Mouse (Mus musculus): ENCODE results near the gene Col27a1. TPM values are rescaled to one million over a fixed set of nuclear protein-coding genes. Genes with fewer than 3 reads are reported as not detected.

Col27a1 gene
- total and polyA plus RNA-seq, 3 experiments = not detected

- Histone ChIP-seq H3K4me3 (ENCODE audit: control insufficient read depth in 1 of 2, insufficient read depth in 1 of 2, low read depth in 2 of 2, low read length in 2 of 2) (no peak overlapping the region), H3K27ac (ENCODE audit: control insufficient read depth, low read depth, low read length) (no peak overlapping the region), H3K4me1 (ENCODE audit: control insufficient read depth in 1 of 2, insufficient read depth in 2 of 2, low read length in 2 of 2) (no peaks in the 10 kb centered on the region), H3K36me3 (ENCODE audit: control insufficient read depth in 1 of 2, insufficient read depth in 2 of 2, low read length in 2 of 2) (no peaks in the 10 kb centered on the region), H3K79me2 (ENCODE audit: control insufficient read depth, insufficient read depth, low read length, poor library complexity) (no peaks in the 10 kb centered on the region), H3K9me3 (replicated peaks; ENCODE audit: insufficient read depth, low read length) (no peaks in the 10 kb centered on the region), H3K27me3 (ENCODE audit: control insufficient read depth in 1 of 2, insufficient read depth in 2 of 2, low read length in 2 of 2) (no peaks in the 10 kb centered on the region), H3K9ac (ENCODE audit: control insufficient read depth, low read depth, low read length, poor library complexity, severe bottlenecking) (no peak overlapping the region)
- TF ChIP-seq MAFK (IDR thresholded peaks at IDR 0.05; ENCODE audit: borderline replicate concordance, low read depth, low read length) = no peak
- no peak for TF ChIP-seq E2F4 (IDR thresholded peaks at IDR 0.05; ENCODE audit: borderline replicate concordance, low read depth, low read length)
- TF ChIP-seq RCOR1 (IDR thresholded peaks at IDR 0.05; ENCODE audit: low read depth, low read length) = no peak
- DNase-seq (ENCODE audit: low read depth, low spot score) = no peak
Measured at GRCm38 (mm10) chr4:63256371-63256770, 42.6 kb downstream of the Col27a1 start.

DNA sequence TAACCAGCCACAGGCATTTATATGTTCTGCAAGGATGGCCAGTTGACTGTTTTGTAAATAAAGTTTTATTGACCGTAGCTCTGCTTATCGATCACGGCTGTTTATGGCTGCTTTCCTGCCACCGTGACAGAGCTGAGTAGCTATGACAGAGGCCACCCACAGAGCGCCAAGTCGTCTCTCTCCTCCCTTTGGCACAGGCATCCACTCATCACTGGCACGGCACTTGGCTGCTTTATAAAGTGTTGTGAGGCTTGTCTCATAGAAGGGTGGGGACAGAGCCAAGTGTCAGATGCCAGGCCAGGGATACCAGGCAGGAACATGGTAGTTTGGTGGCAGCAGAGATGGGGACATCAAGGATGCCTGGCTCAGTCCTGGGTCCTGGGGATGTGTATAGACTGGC lies 43.5 kb downstream of the Col27a1 start:
- Histone ChIP-seq H3K27ac (ENCODE audit: control insufficient read depth, low read depth, low read length) (no peak overlapping the region), H3K4me3 (ENCODE audit: control insufficient read depth in 1 of 2, insufficient read depth in 1 of 2, low read depth in 2 of 2, low read length in 2 of 2) (no peak overlapping the region), H3K36me3 (ENCODE audit: control insufficient read depth in 1 of 2, insufficient read depth in 2 of 2, low read length in 2 of 2) (no peaks in the 10 kb centered on the region), H3K79me2 (ENCODE audit: control insufficient read depth, insufficient read depth, low read length, poor library complexity) (no peaks in the 10 kb centered on the region), H3K4me1 (ENCODE audit: control insufficient read depth in 1 of 2, insufficient read depth in 2 of 2, low read length in 2 of 2) (no peaks in the 10 kb centered on the region), H3K9me3 (replicated peaks; ENCODE audit: insufficient read depth, low read length) (no peaks in the 10 kb centered on the region), H3K9ac (ENCODE audit: control insufficient read depth, low read depth, low read length, poor library complexity, severe bottlenecking) (no peak overlapping the region), H3K27me3 (ENCODE audit: control insufficient read depth in 1 of 2, insufficient read depth in 2 of 2, low read length in 2 of 2) (no peaks in the 10 kb centered on the region)
- DNase-seq (ENCODE audit: low read depth, low spot score) = no peak
- no peak for TF ChIP-seq ZNF384 (IDR thresholded peaks at IDR 0.05; ENCODE audit: low read depth, low read length)
- no peak for TF ChIP-seq TCF12 (IDR thresholded peaks at IDR 0.05; ENCODE audit: low read depth, low read length)
- no peak for TF ChIP-seq POLR2AphosphoS2 (IDR thresholded peaks at IDR 0.05; ENCODE audit: low read length)
- TF ChIP-seq RCOR1 (IDR thresholded peaks at IDR 0.05; ENCODE audit: low read depth, low read length) = no peak
- no peak for TF ChIP-seq POLR2AphosphoS5 (IDR thresholded peaks at IDR 0.05; ENCODE audit: borderline replicate concordance, low read depth, low read length)
- TF ChIP-seq RAD21 (IDR thresholded peaks at IDR 0.05; ENCODE audit: low read depth, low read length) = no peak
- no peak for TF ChIP-seq USF1 (IDR thresholded peaks at IDR 0.05; ENCODE audit: low read depth, low read length)
- TF ChIP-seq ZKSCAN1 (IDR thresholded peaks at IDR 0.05; ENCODE audit: low read depth, low read length) = no peak
- no peak for TF ChIP-seq SIN3A (IDR thresholded peaks at IDR 0.05; ENCODE audit: low read length)
- TF ChIP-seq MAX (IDR thresholded peaks at IDR 0.05; ENCODE audit: low read length) = no peak
- no peak for TF ChIP-seq MEF2A (IDR thresholded peaks at IDR 0.05; ENCODE audit: extremely low read depth, insufficient replicate concordance, low read depth, low read length, poor library complexity, severe bottlenecking)
- TF ChIP-seq BHLHE40 (IDR thresholded peaks at IDR 0.05; ENCODE audit: borderline replicate concordance, low read depth, low read length) = no peak
- no peak for TF ChIP-seq JUND (IDR thresholded peaks at IDR 0.05; ENCODE audit: low read depth, low read length)
- no peak for TF ChIP-seq NRF1 (IDR thresholded peaks at IDR 0.05; ENCODE audit: insufficient read depth, low read depth, low read length, poor library complexity, severe bottlenecking)
- TF ChIP-seq POLR2A (IDR thresholded peaks at IDR 0.05; ENCODE audit: control insufficient read depth in 1 of 2, insufficient read depth in 1 of 2, low read depth in 1 of 2, low read length in 2 of 2, poor library complexity in 1 of 2) = no peak
